Mouse (Mus musculus): ENCODE measurements at regions not wholly inside any gene's neighbourhood (a gene's known extent, or its start where the extent isn't known, plus 50 kb on each side); places are given as distances from the start of the nearest gene placed in this dataset.

GRCm38 (mm10) chr11:25357717-25358411, 852.7 kb downstream of the 5730522E02Rik start:
- TF ChIP-seq POLR2A (IDR thresholded peaks at IDR 0.05; ENCODE audit: insufficient read depth, low read depth, low read length) (no peak), CTCF (IDR thresholded peaks at IDR 0.05) (no peak)
